Mouse (Mus musculus): ENCODE data around the gene Tbc1d22a. TPM values are rescaled to one million over a fixed set of nuclear protein-coding genes. Genes with fewer than 3 reads are reported as not detected.
"Not testable (repeated sequence)": the region's sequence is repeated elsewhere in the genome, so short reads cannot be mapped to it uniquely, and the experiment has no call there.

The Tbc1d22a gene
- polyA plus RNA-seq, 1 experiment = 31.7 TPM

- TF ChIP-seq CTCF (conservative IDR thresholded peaks at IDR 0.05; ENCODE audit: insufficient read depth, insufficient read length, low read depth, low read length) = no peak
- no peak for TF ChIP-seq POLR2A (IDR thresholded peaks at IDR 0.05; ENCODE audit: low read depth, low read length)
- Histone ChIP-seq H3K27me3 (replicated peaks; ENCODE audit: control insufficient read depth, insufficient read depth, low read length) (no peaks in the 10 kb centered on the region), H3K27ac (ENCODE audit: insufficient read depth, low read depth, low read length) (no peak overlapping the region), H3K4me3 (ENCODE audit: insufficient read depth, low read depth, low read length) (no peak overlapping the region), H3K4me1 (ENCODE audit: control insufficient read depth, insufficient read depth, low read length) (peaks cover 12% of the 10 kb centered on the region; the same call in 1 of the 2 replicates), H3K36me3 (ENCODE audit: control insufficient read depth, insufficient read depth, low read length) (no peaks in the 10 kb centered on the region)
- peak; percentile 54 for DNase-seq
- WGBS = 76% methylated on average over 7 of the region's 7 CpGs
These were observed 10.2 kb upstream of the Tbc1d22a start for GRCm38 (mm10) chr15:86203942-86204561.

- TF ChIP-seq POLR2A (IDR thresholded peaks at IDR 0.05; ENCODE audit: low read depth, low read length) = no peak
- peak; percentile 77 for TF ChIP-seq CTCF (conservative IDR thresholded peaks at IDR 0.05; ENCODE audit: insufficient read depth, insufficient read length, low read depth, low read length)
- WGBS = 84% methylated on average over 2 of the region's 2 CpGs
- Histone ChIP-seq H3K27me3 (replicated peaks; ENCODE audit: control insufficient read depth, insufficient read depth, low read length) (no peaks in the 10 kb centered on the region), H3K27ac (ENCODE audit: insufficient read depth, low read depth, low read length) (no peak overlapping the region), H3K36me3 (ENCODE audit: control insufficient read depth, insufficient read depth, low read length) (no peaks in the 10 kb centered on the region), H3K4me3 (ENCODE audit: insufficient read depth, low read depth, low read length) (no peak overlapping the region), H3K4me1 (ENCODE audit: control insufficient read depth, insufficient read depth, low read length) (peaks cover 8% of the 10 kb centered on the region; the same call in 1 of the 2 replicates)
- peak; percentile 72 for DNase-seq
These were observed 9.0 kb upstream of the Tbc1d22a start for GRCm38 (mm10) chr15:86205300-86205699.

GRCm38 (mm10) chr15:86206385-86206784 is 7.9 kb upstream of the Tbc1d22a start:
- TF ChIP-seq CTCF (conservative IDR thresholded peaks at IDR 0.05; ENCODE audit: insufficient read depth, insufficient read length, low read depth, low read length) (no peak; the same call in 1 of the 2 replicates), POLR2A (IDR thresholded peaks at IDR 0.05; ENCODE audit: low read depth, low read length) (no peak)
- no peaks in the 10 kb centered on the region for H3K27me3 ChIP-seq (replicated peaks; ENCODE audit: control insufficient read depth, insufficient read depth, low read length)
- peak; percentile 76 for DNase-seq
- no peaks in the 10 kb centered on the region for H3K36me3 ChIP-seq (ENCODE audit: control insufficient read depth, insufficient read depth, low read length)
- 41% methylated on average over 4 of the region's 4 CpGs for WGBS
- no peak overlapping the region for H3K4me3 ChIP-seq (ENCODE audit: insufficient read depth, low read depth, low read length)
- peaks cover 5% of the 10 kb centered on the region; the same call in 1 of the 2 replicates for H3K4me1 ChIP-seq (ENCODE audit: control insufficient read depth, insufficient read depth, low read length)
- peak overlapping the region; percentile 4; the same call in 1 of the 2 replicates for H3K27ac ChIP-seq (ENCODE audit: insufficient read depth, low read depth, low read length)

GRCm38 (mm10) chr15:86212193-86212592 is 2.1 kb upstream of the Tbc1d22a start:
- 79% methylated on average over 5 of the region's 5 CpGs for WGBS
- not testable (repeated sequence) for H3K27me3 ChIP-seq (replicated peaks; ENCODE audit: control insufficient read depth, insufficient read depth, low read length); DNase-seq; H3K4me1 ChIP-seq (ENCODE audit: control insufficient read depth, insufficient read depth, low read length); H3K4me3 ChIP-seq (ENCODE audit: insufficient read depth, low read depth, low read length); H3K36me3 ChIP-seq (ENCODE audit: control insufficient read depth, insufficient read depth, low read length); H3K27ac ChIP-seq (ENCODE audit: insufficient read depth, low read depth, low read length)

GRCm38 (mm10) chr15:86214549-86215201 is 416 bp downstream of the Tbc1d22a start:
- Histone ChIP-seq H3K4me3 (ENCODE audit: insufficient read depth, low read depth, low read length) (peak overlapping the region; percentile 80), H3K36me3 (ENCODE audit: control insufficient read depth, insufficient read depth, low read length) (no peaks in the 10 kb centered on the region), H3K4me1 (ENCODE audit: control insufficient read depth, insufficient read depth, low read length) (peaks cover 3% of the 10 kb centered on the region; the same call in 1 of the 2 replicates), H3K27ac (ENCODE audit: insufficient read depth, low read depth, low read length) (peak overlapping the region; percentile 59), H3K27me3 (replicated peaks; ENCODE audit: control insufficient read depth, insufficient read depth, low read length) (no peaks in the 10 kb centered on the region)
- no peak for TF ChIP-seq POLR2A (IDR thresholded peaks at IDR 0.05; ENCODE audit: low read depth, low read length)
- TF ChIP-seq CTCF (conservative IDR thresholded peaks at IDR 0.05; ENCODE audit: insufficient read depth, insufficient read length, low read depth, low read length) = no peak
- DNase-seq = no peak
- WGBS = 5% methylated on average over 25 of the region's 25 CpGs

- H3K4me1 ChIP-seq (ENCODE audit: control insufficient read depth, insufficient read depth, low read length) = peaks cover 13% of the 10 kb centered on the region
- not testable (repeated sequence) for DNase-seq; H3K27ac ChIP-seq (ENCODE audit: insufficient read depth, low read depth, low read length); H3K4me3 ChIP-seq (ENCODE audit: insufficient read depth, low read depth, low read length); H3K27me3 ChIP-seq (replicated peaks; ENCODE audit: control insufficient read depth, insufficient read depth, low read length); H3K36me3 ChIP-seq (ENCODE audit: control insufficient read depth, insufficient read depth, low read length)
- 74% methylated on average over 9 of the region's 9 CpGs for WGBS
These were observed 2.4 kb downstream of the Tbc1d22a start for GRCm38 (mm10) chr15:86216641-86217040.

- peaks cover 10% of the 10 kb centered on the region for H3K4me1 ChIP-seq (ENCODE audit: control insufficient read depth, insufficient read depth, low read length)
- no peak overlapping the region for H3K4me3 ChIP-seq (ENCODE audit: insufficient read depth, low read depth, low read length)
- no peak for TF ChIP-seq POLR2A (IDR thresholded peaks at IDR 0.05; ENCODE audit: low read depth, low read length)
- TF ChIP-seq CTCF (conservative IDR thresholded peaks at IDR 0.05; ENCODE audit: insufficient read depth, insufficient read length, low read depth, low read length) = no peak
- DNase-seq = no peak
- no peaks in the 10 kb centered on the region for H3K27me3 ChIP-seq (replicated peaks; ENCODE audit: control insufficient read depth, insufficient read depth, low read length)
- no peaks in the 10 kb centered on the region for H3K36me3 ChIP-seq (ENCODE audit: control insufficient read depth, insufficient read depth, low read length)
- peak overlapping the region; percentile 72 for H3K27ac ChIP-seq (ENCODE audit: insufficient read depth, low read depth, low read length)
- WGBS = 51% methylated on average over 7 of the region's 7 CpGs
These were observed 5.4 kb downstream of the Tbc1d22a start for GRCm38 (mm10) chr15:86219534-86220228.

Measured in kidney, adult 2 months (tissue).